Mouse (Mus musculus) embryonic fibroblast, embryonic 13.5 days (primary cell): ENCODE measurements around the gene Snx30.

Experiments used
- CTCF ChIP-seq: IDR thresholded peaks from 2 replicates; pipeline ENCODE4 v1.5.1; 2011; ENCODE audit warnings: mild to moderate bottlenecking, control low read depth, low read length, moderate library complexity, borderline replicate concordance; ENCODE audit not compliant: insufficient read depth
- POLR2A ChIP-seq: IDR thresholded peaks from 2 replicates; pipeline ENCODE4 v1.6.1; 2011; ENCODE audit warnings: low read depth, mild to moderate bottlenecking, control low read depth, low read length, moderate library complexity

DNA sequence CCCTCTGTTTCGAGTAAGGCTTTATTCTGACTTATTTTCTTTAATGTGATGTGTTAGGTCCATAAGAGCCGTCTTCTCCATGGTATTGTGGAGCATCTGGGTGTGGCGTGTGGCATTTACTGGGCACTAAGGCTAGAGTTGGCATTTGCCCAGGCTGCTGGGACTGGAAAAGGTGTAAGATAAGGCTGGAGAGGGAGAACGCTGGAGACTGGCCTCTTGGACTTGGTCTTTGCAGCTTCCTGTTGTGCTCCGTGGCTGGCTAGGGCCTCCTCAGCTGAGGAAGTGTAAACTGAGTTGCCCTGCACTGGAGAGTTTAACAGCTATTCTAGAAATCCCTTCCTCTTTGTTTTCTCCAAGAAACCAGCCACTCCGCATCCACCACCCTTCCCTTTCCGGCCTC, 32.0 kb downstream of the Snx30 start:
- TF ChIP-seq CTCF (no peak), POLR2A (no peak)
